Mouse (Mus musculus): Measurements from ENCODE around the gene Mettl1.

- no peak for TF ChIP-seq POLR2A (IDR thresholded peaks at IDR 0.05; ENCODE audit: borderline replicate concordance, control insufficient read depth, low read depth, low read length)
- no peak for TF ChIP-seq CTCF (IDR thresholded peaks at IDR 0.05; ENCODE audit: control insufficient read depth, insufficient read depth, low read length)
These were observed 53.2 kb downstream of the Mettl1 start for GRCm38 (mm10) chr10:127094382-127094802.
